Mouse (Mus musculus): ENCODE data around the gene Sorcs3. TPM values are rescaled to one million over a fixed set of nuclear protein-coding genes. Genes with fewer than 3 reads are reported as not detected.

The Sorcs3 gene
- total RNA-seq (2014; rRNA removed) (12.6 and 20.8 TPM in 2 replicates), polyA plus RNA-seq (2015; fragmentation: Nextera tagmentation; extraction: Ambion mirVana) (6.3 and 10.9 TPM in 2 replicates)

GRCm38 (mm10) chr19:48205929-48206814 is at the start of gene Sorcs3:
Sorcs3 (plus strand) TSS chr19:48206025.
- 2% methylated on average over 70 of the region's 70 CpGs for WGBS
- H3K36me3 ChIP-seq (ENCODE audit: insufficient read depth), result no peaks in the 10 kb centered on the region
- peak within 1 kb of the TSS; percentile 35; the same call in 1 of the 2 replicates for H3K27ac ChIP-seq (ENCODE audit: low read depth, low read length)
- peaks cover 9% of the 10 kb centered on the region; the same call in 1 of the 2 replicates for H3K27me3 ChIP-seq (ENCODE audit: insufficient read depth, low read length)
- ATAC-seq (peak; percentile 53), DNase-seq (no peak)
- peak within 1 kb of the TSS; percentile 67 for H3K9ac ChIP-seq
- no peaks in the 10 kb centered on the region for H3K9me3 ChIP-seq (ENCODE audit: low read length)
- H3K4me2 ChIP-seq (ENCODE audit: low read depth), result peak within 1 kb of the TSS; percentile 81
- TF ChIP-seq CTCF (IDR thresholded peaks at IDR 0.05; ENCODE audit: low read depth), result no peak
- peak within 1 kb of the TSS; percentile 45 for H3K4me3 ChIP-seq (ENCODE audit: low read depth, low read length)
- H3K4me1 ChIP-seq (ENCODE audit: insufficient read depth), result no peaks in the 10 kb centered on the region; the same call in 1 of the 2 replicates

GRCm38 (mm10) chr19:48165341-48165740 is 40.5 kb upstream of the Sorcs3 start:
- Histone ChIP-seq H3K27ac (ENCODE audit: low read depth, low read length) (no peak overlapping the region), H3K4me3 (ENCODE audit: low read depth, low read length) (no peak overlapping the region), H3K9ac (no peak overlapping the region), H3K4me2 (ENCODE audit: low read depth) (no peak overlapping the region), H3K36me3 (ENCODE audit: insufficient read depth) (no peaks in the 10 kb centered on the region), H3K27me3 (ENCODE audit: insufficient read depth, low read length) (no peaks in the 10 kb centered on the region), H3K9me3 (ENCODE audit: low read length) (no peaks in the 10 kb centered on the region), H3K4me1 (ENCODE audit: insufficient read depth) (peaks cover 3% of the 10 kb centered on the region; the same call in 1 of the 2 replicates)
- no peak for TF ChIP-seq CTCF (IDR thresholded peaks at IDR 0.05; ENCODE audit: low read depth)
- DNase-seq (no peak), ATAC-seq (no peak)
- 96% methylated on average over 3 of the region's 3 CpGs for WGBS

GRCm38 (mm10) chr19:48167110-48167509 is 38.7 kb upstream of the Sorcs3 start:
- no peak for DNase-seq
- Histone ChIP-seq H3K9ac (no peak overlapping the region), H3K27me3 (ENCODE audit: insufficient read depth, low read length) (no peaks in the 10 kb centered on the region)

DNA sequence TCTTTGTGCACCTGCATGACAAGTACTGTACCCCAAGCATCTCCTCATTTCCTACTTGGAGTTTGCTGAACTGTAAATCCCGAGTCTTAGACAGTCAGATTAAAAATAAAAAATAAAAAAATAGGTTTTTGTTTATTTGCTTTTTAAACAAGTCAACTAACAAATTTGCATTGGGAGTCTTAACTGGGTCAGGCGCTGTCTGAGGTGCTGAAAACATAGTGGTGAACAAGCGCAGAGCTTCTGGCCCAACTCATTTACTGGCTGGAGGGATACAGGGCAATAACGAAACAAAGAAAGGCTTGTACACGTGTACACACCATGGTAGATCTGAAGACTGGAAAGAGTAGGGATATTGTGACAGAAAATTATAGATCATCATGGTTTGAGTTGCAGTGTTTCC is 37.5 kb upstream of the Sorcs3 start:
- WGBS, result 59% methylated on average over 5 of the region's 5 CpGs

More at GRCm38 (mm10) chr19:48167110-48167509, 38.7 kb upstream of the Sorcs3 start:
- no peak overlapping the region for H3K4me3 ChIP-seq (ENCODE audit: low read depth, low read length)
- no peak for TF ChIP-seq CTCF (IDR thresholded peaks at IDR 0.05; ENCODE audit: low read depth)
- no peak overlapping the region for H3K4me2 ChIP-seq (ENCODE audit: low read depth)
- no peaks in the 10 kb centered on the region for H3K36me3 ChIP-seq (ENCODE audit: insufficient read depth)
- no peak overlapping the region for H3K27ac ChIP-seq (ENCODE audit: low read depth, low read length)
- H3K4me1 ChIP-seq (ENCODE audit: insufficient read depth), result peaks cover 3% of the 10 kb centered on the region; the same call in 1 of the 2 replicates
- H3K9me3 ChIP-seq (ENCODE audit: low read length), result no peaks in the 10 kb centered on the region
- 35% methylated on average over 1 of the region's 1 CpGs for WGBS
- no peak for ATAC-seq

DNA sequence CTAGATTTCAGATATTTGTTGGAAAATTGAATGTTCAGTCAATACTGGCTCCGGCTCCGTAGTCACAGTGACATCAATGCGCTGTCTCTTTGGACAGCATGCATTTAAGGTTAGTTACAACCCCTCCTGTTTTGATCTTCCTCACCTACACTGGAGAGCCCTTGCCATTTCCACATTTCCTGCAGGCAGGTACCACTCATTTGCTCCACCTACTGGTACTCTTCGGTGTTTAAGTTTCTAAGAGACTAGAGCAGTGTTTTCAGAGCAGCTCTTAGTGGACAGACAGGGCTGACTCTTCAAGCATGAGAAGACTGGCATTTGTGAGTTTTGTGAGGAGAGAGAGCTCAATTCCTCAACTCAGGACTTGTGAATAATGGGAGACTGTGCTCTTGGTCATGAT is 31.1 kb upstream of the Sorcs3 start:
- WGBS, result 70% methylated on average over 4 of the region's 4 CpGs

More for the DNA sequence above, 37.5 kb upstream of the Sorcs3 start:
- ATAC-seq (no peak), DNase-seq (no peak)
- Histone ChIP-seq H3K27ac (ENCODE audit: low read depth, low read length) (no peak overlapping the region), H3K4me1 (ENCODE audit: insufficient read depth) (peaks cover 3% of the 10 kb centered on the region; the same call in 1 of the 2 replicates), H3K9me3 (ENCODE audit: low read length) (no peaks in the 10 kb centered on the region), H3K4me3 (ENCODE audit: low read depth, low read length) (no peak overlapping the region), H3K36me3 (ENCODE audit: insufficient read depth) (no peaks in the 10 kb centered on the region), H3K4me2 (ENCODE audit: low read depth) (no peak overlapping the region), H3K27me3 (ENCODE audit: insufficient read depth, low read length) (no peaks in the 10 kb centered on the region), H3K9ac (no peak overlapping the region)
- no peak for TF ChIP-seq CTCF (IDR thresholded peaks at IDR 0.05; ENCODE audit: low read depth)

DNA sequence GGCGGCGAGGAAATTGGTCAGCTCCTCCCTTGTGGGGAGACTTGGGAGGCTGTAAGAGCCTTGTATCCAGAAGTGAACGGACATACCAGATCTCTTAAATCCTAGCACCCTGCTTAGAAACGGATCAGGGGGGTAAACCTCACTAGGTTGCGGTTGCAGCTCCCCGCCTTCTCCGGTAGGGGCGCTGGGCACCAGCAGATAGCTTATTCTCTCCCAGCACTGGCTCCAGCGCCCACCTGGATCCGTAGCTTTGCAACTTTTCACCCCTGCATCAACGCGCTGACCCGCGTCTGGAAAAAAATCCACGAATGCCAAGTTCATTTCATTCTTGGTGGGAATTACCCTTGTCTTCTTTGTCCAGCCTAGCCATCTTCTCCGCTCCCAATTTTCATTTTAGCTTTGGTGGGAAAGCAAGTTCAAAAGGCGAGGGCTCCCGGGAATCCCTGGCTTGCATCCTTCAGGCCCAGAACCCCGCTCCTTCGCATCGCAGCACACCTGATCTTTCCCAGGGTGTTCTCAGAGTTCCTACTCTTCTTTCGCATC is 1.8 kb upstream of the Sorcs3 start:
- DNase-seq (peak; percentile 89), ATAC-seq (peak; percentile 71; the same call in 1 of the 2 replicates)
- Histone ChIP-seq H3K27ac (ENCODE audit: low read depth, low read length) (no peak overlapping the region), H3K9ac (peak overlapping the region; percentile 67; the same call in 1 of the 2 replicates), H3K4me2 (ENCODE audit: low read depth) (peak overlapping the region; percentile 81), H3K4me3 (ENCODE audit: low read depth, low read length) (peak overlapping the region; percentile 45), H3K27me3 (ENCODE audit: insufficient read depth, low read length) (peaks cover 9% of the 10 kb centered on the region; the same call in 1 of the 2 replicates), H3K4me1 (ENCODE audit: insufficient read depth) (no peaks in the 10 kb centered on the region; the same call in 1 of the 2 replicates), H3K9me3 (ENCODE audit: low read length) (no peaks in the 10 kb centered on the region), H3K36me3 (ENCODE audit: insufficient read depth) (no peaks in the 10 kb centered on the region)
- peak; percentile 91 for TF ChIP-seq CTCF (IDR thresholded peaks at IDR 0.05; ENCODE audit: low read depth)
- 2% methylated on average over 22 of the region's 22 CpGs for WGBS

More for the DNA sequence above, 31.1 kb upstream of the Sorcs3 start:
- TF ChIP-seq CTCF (IDR thresholded peaks at IDR 0.05; ENCODE audit: low read depth), result no peak
- no peak overlapping the region for H3K4me2 ChIP-seq (ENCODE audit: low read depth)
- H3K4me3 ChIP-seq (ENCODE audit: low read depth, low read length), result no peak overlapping the region
- DNase-seq, result no peak
- no peaks in the 10 kb centered on the region for H3K9me3 ChIP-seq (ENCODE audit: low read length)
- ATAC-seq, result no peak
- no peaks in the 10 kb centered on the region for H3K27me3 ChIP-seq (ENCODE audit: insufficient read depth, low read length)
- no peaks in the 10 kb centered on the region for H3K36me3 ChIP-seq (ENCODE audit: insufficient read depth)
- no peak overlapping the region for H3K27ac ChIP-seq (ENCODE audit: low read depth, low read length)
- H3K9ac ChIP-seq, result no peak overlapping the region
- H3K4me1 ChIP-seq (ENCODE audit: insufficient read depth), result no peaks in the 10 kb centered on the region
